Mouse (Mus musculus): ENCODE measurements around the gene Sgce. TPM values are rescaled to one million over a fixed set of nuclear protein-coding genes. Genes with fewer than 3 reads are reported as not detected.
"Not testable (repeated sequence)": the region's sequence is repeated elsewhere in the genome, so short reads cannot be mapped to it uniquely, and the experiment has no call there.

Sgce gene
- polyA plus RNA-seq (2015; fragmentation: Nextera tagmentation; extraction: Ambion mirVana) = 38.8 and 40.6 TPM in 2 replicates

GRCm38 (mm10) chr6:4746696-4747439 is at the start of gene Sgce, which contains the start of gene Peg10:
TSS of gene Sgce (minus strand) at chr6:4747207.
TSS of gene Peg10 (plus strand) at chr6:4747306.
- peak within 1 kb of the TSS; percentile 51 for H3K4me3 ChIP-seq (ENCODE audit: low read length)
- WGBS = 52% methylated on average over 37 of the region's 38 CpGs
- H3K9me3 ChIP-seq (ENCODE audit: control insufficient read depth, low read length) = peaks cover 20% of the 10 kb centered on the region
- peak; percentile 43 for ATAC-seq
- no peaks in the 10 kb centered on the region for H3K36me3 ChIP-seq (ENCODE audit: control insufficient read depth, insufficient read depth, low read length)
- H3K27me3 ChIP-seq (replicated peaks; ENCODE audit: control insufficient read depth, insufficient read depth, low read length) = no peaks in the 10 kb centered on the region
- H3K9ac ChIP-seq (ENCODE audit: low read depth, low read length) = peak within 1 kb of the TSS; percentile 75
- peak within 1 kb of the TSS; percentile 49 for H3K27ac ChIP-seq (ENCODE audit: low read length)
- no peaks in the 10 kb centered on the region for H3K4me1 ChIP-seq (ENCODE audit: control insufficient read depth, insufficient read depth, low read length)
- peak within 1 kb of the TSS; percentile 65 for H3K4me2 ChIP-seq (ENCODE audit: low read depth, low read length)

DNA sequence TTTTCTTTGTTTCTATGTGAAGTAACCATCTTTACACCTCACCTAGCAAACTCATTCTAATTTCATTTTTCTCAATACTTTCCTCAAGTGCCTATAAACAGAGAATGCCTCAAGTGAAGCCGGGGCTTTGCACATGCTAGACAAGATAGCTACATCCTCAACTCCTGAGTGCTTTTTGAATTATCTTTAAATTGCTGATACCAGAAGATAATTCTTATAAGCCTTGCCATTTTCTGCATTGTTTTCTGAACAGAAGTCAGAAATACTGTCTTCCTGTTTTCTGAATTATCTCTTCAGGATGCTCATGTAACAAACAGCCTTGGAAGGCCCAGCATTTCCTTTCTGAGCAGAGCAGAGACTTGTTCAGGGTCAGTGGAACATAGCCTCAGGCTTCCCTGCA is 49.3 kb upstream of the Sgce start:
- Histone ChIP-seq H3K9me3 (ENCODE audit: control insufficient read depth, low read length) (no peaks in the 10 kb centered on the region), H3K4me2 (ENCODE audit: low read depth, low read length) (no peak overlapping the region), H3K27ac (ENCODE audit: low read length) (no peak overlapping the region), H3K4me3 (ENCODE audit: low read length) (no peak overlapping the region), H3K4me1 (ENCODE audit: control insufficient read depth, insufficient read depth, low read length) (no peaks in the 10 kb centered on the region), H3K27me3 (replicated peaks; ENCODE audit: control insufficient read depth, insufficient read depth, low read length) (no peaks in the 10 kb centered on the region), H3K36me3 (ENCODE audit: control insufficient read depth, insufficient read depth, low read length) (no peaks in the 10 kb centered on the region), H3K9ac (ENCODE audit: low read depth, low read length) (no peak overlapping the region)
- 79% methylated on average over 1 of the region's 1 CpGs for WGBS
- ATAC-seq = no peak

GRCm38 (mm10) chr6:4762252-4762651 is 15.2 kb upstream of the Sgce start:
- peak; percentile 97 for ATAC-seq
- no peak overlapping the region for H3K27ac ChIP-seq (ENCODE audit: low read length)
- H3K4me3 ChIP-seq (ENCODE audit: low read length) = no peak overlapping the region

GRCm38 (mm10) chr6:4761415-4762142 is 14.6 kb upstream of the Sgce start:
- H3K9ac ChIP-seq (ENCODE audit: low read depth, low read length); H3K4me2 ChIP-seq (ENCODE audit: low read depth, low read length); ATAC-seq; H3K9me3 ChIP-seq (ENCODE audit: control insufficient read depth, low read length); H3K4me1 ChIP-seq (ENCODE audit: control insufficient read depth, insufficient read depth, low read length); H3K27me3 ChIP-seq (replicated peaks; ENCODE audit: control insufficient read depth, insufficient read depth, low read length); H3K36me3 ChIP-seq (ENCODE audit: control insufficient read depth, insufficient read depth, low read length); H3K4me3 ChIP-seq (ENCODE audit: low read length); H3K27ac ChIP-seq (ENCODE audit: low read length): not testable (repeated sequence)
- WGBS = 49% methylated on average over 3 of the region's 3 CpGs

More at GRCm38 (mm10) chr6:4762252-4762651, 15.2 kb upstream of the Sgce start:
- Histone ChIP-seq H3K9me3 (ENCODE audit: control insufficient read depth, low read length) (no peaks in the 10 kb centered on the region), H3K4me2 (ENCODE audit: low read depth, low read length) (no peak overlapping the region), H3K27me3 (replicated peaks; ENCODE audit: control insufficient read depth, insufficient read depth, low read length) (no peaks in the 10 kb centered on the region), H3K4me1 (ENCODE audit: control insufficient read depth, insufficient read depth, low read length) (no peaks in the 10 kb centered on the region), H3K9ac (ENCODE audit: low read depth, low read length) (no peak overlapping the region), H3K36me3 (ENCODE audit: control insufficient read depth, insufficient read depth, low read length) (no peaks in the 10 kb centered on the region)
- 49% methylated on average over 2 of the region's 2 CpGs for WGBS

- H3K27me3 ChIP-seq (replicated peaks; ENCODE audit: control insufficient read depth, insufficient read depth, low read length) = no peaks in the 10 kb centered on the region
- no peak overlapping the region for H3K9ac ChIP-seq (ENCODE audit: low read depth, low read length)
- no peak for ATAC-seq
- no peak overlapping the region for H3K4me3 ChIP-seq (ENCODE audit: low read length)
- no peak overlapping the region for H3K27ac ChIP-seq (ENCODE audit: low read length)
- H3K36me3 ChIP-seq (ENCODE audit: control insufficient read depth, insufficient read depth, low read length) = no peaks in the 10 kb centered on the region
- H3K9me3 ChIP-seq (ENCODE audit: control insufficient read depth, low read length) = peaks cover 12% of the 10 kb centered on the region; the same call in 1 of the 2 replicates
- H3K4me2 ChIP-seq (ENCODE audit: low read depth, low read length) = no peak overlapping the region
- 92% methylated on average over 16 of the region's 16 CpGs for WGBS
- no peaks in the 10 kb centered on the region for H3K4me1 ChIP-seq (ENCODE audit: control insufficient read depth, insufficient read depth, low read length)
These were observed 7.9 kb upstream of the Sgce start for GRCm38 (mm10) chr6:4754886-4755285.

DNA sequence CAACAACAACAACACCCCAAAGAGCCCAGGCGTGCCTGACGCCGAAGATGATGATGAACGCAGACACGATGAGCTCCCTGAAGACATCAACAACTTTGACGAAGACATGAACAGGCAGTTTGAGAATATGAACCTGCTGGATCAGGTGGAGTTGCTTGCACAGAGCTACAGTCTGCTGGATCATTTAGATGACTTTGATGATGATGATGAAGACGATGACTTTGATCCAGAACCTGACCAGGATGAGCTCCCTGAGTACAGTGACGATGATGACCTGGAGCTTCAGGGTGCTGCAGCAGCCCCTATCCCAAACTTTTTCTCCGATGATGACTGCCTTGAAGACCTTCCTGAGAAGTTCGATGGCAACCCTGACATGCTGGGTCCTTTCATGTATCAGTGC is 7.3 kb upstream of the Sgce start:
- Histone ChIP-seq H3K27ac (ENCODE audit: low read length) (no peak overlapping the region), H3K36me3 (ENCODE audit: control insufficient read depth, insufficient read depth, low read length) (no peaks in the 10 kb centered on the region), H3K9ac (ENCODE audit: low read depth, low read length) (no peak overlapping the region), H3K4me1 (ENCODE audit: control insufficient read depth, insufficient read depth, low read length) (no peaks in the 10 kb centered on the region), H3K4me3 (ENCODE audit: low read length) (no peak overlapping the region), H3K9me3 (ENCODE audit: control insufficient read depth, low read length) (peaks cover 12% of the 10 kb centered on the region; the same call in 1 of the 2 replicates), H3K27me3 (replicated peaks; ENCODE audit: control insufficient read depth, insufficient read depth, low read length) (no peaks in the 10 kb centered on the region), H3K4me2 (ENCODE audit: low read depth, low read length) (no peak overlapping the region)
- 91% methylated on average over 10 of the region's 10 CpGs for WGBS
- no peak for ATAC-seq

- Histone ChIP-seq H3K27ac (ENCODE audit: low read length) (no peak overlapping the region), H3K9ac (ENCODE audit: low read depth, low read length) (no peak overlapping the region), H3K4me2 (ENCODE audit: low read depth, low read length) (no peak overlapping the region), H3K9me3 (ENCODE audit: control insufficient read depth, low read length) (peaks cover 33% of the 10 kb centered on the region), H3K36me3 (ENCODE audit: control insufficient read depth, insufficient read depth, low read length) (no peaks in the 10 kb centered on the region), H3K4me3 (ENCODE audit: low read length) (no peak overlapping the region), H3K4me1 (ENCODE audit: control insufficient read depth, insufficient read depth, low read length) (no peaks in the 10 kb centered on the region), H3K27me3 (replicated peaks; ENCODE audit: control insufficient read depth, insufficient read depth, low read length) (no peaks in the 10 kb centered on the region)
- ATAC-seq = no peak
- 69% methylated on average over 4 of the region's 4 CpGs for whole genome bisulfite sequencing
These were observed 4.3 kb upstream of the Sgce start for GRCm38 (mm10) chr6:4751355-4751754.

- 42% methylated on average over 21 of the region's 22 CpGs for WGBS
- Histone ChIP-seq H3K36me3 (ENCODE audit: control insufficient read depth, insufficient read depth, low read length) (no peaks in the 10 kb centered on the region), H3K4me2 (ENCODE audit: low read depth, low read length) (peak overlapping the region; percentile 65), H3K27ac (ENCODE audit: low read length) (no peak overlapping the region), H3K9ac (ENCODE audit: low read depth, low read length) (no peak overlapping the region), H3K4me3 (ENCODE audit: low read length) (peak overlapping the region; percentile 51), H3K9me3 (ENCODE audit: control insufficient read depth, low read length) (peaks cover 20% of the 10 kb centered on the region), H3K27me3 (replicated peaks; ENCODE audit: control insufficient read depth, insufficient read depth, low read length) (no peaks in the 10 kb centered on the region), H3K4me1 (ENCODE audit: control insufficient read depth, insufficient read depth, low read length) (no peaks in the 10 kb centered on the region)
- ATAC-seq = peak; percentile 94
These were observed 2.1 kb upstream of the Sgce start for GRCm38 (mm10) chr6:4749091-4749490.

DNA sequence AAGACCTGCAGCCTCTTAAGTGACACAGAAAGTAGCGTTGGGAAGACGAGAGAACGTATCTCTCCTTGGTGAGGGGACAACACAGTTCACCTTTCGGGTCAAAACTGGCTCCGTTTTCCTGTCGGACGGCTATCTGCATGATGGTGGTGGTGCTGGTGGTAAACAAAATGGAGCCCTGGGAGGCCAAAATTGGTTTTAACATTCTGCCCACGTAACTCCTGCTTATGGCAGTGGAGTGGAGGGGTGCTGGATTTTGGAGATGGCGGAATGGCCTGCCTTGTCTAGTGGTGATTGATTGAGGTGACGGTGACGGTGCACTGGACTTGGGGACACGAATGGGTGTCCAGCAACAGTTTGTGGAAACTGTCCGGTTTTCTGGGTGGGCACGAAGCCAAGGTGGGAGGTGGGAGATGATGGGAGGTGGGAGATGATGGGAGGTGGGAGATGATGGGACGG is 1.5 kb upstream of the Sgce start:
- 48% methylated on average over 15 of the region's 15 CpGs for WGBS
- peak overlapping the region; percentile 51 for H3K4me3 ChIP-seq (ENCODE audit: low read length)
- no peaks in the 10 kb centered on the region for H3K36me3 ChIP-seq (ENCODE audit: control insufficient read depth, insufficient read depth, low read length)
- no peaks in the 10 kb centered on the region for H3K4me1 ChIP-seq (ENCODE audit: control insufficient read depth, insufficient read depth, low read length)
- H3K4me2 ChIP-seq (ENCODE audit: low read depth, low read length) = peak overlapping the region; percentile 65
- peaks cover 20% of the 10 kb centered on the region for H3K9me3 ChIP-seq (ENCODE audit: control insufficient read depth, low read length)
- no peak overlapping the region for H3K27ac ChIP-seq (ENCODE audit: low read length)
- no peaks in the 10 kb centered on the region for H3K27me3 ChIP-seq (replicated peaks; ENCODE audit: control insufficient read depth, insufficient read depth, low read length)
- H3K9ac ChIP-seq (ENCODE audit: low read depth, low read length) = no peak overlapping the region
- ATAC-seq = peak; percentile 30

All from intestine, embryonic 16.5 days (tissue).